In genomic region chr2:130568921-130569320, GRCm38 (mm10) we compare ENCODE assay signal across 31 mouse cellular contexts. TPM values are rescaled to one million over a fixed set of nuclear protein-coding genes. Genes with fewer than 3 reads are reported as not detected.
DNase-seq lines count a peak whose midpoint lies in the region; ATAC-seq and TF ChIP-seq lines count a peak whose summit lies in the region.
"Had no signal": no experiment of that assay in that cellular context is flagged by ENCODE, and none has a peak within 500 bp of the region (broad histone marks: within the 10 kb centered on the region; RNA-seq: fewer than 3 reads in every experiment).

No protein-coding gene starts in this region.

- WGBS in kidney, embryonic 14.5 days = 79% methylated on average over 4 of the region's 4 CpGs
- WGBS in liver, adult 2 months = 36% methylated on average over 4 of the region's 4 CpGs
- WGBS in intestine, embryonic 15.5 days = 76% methylated on average over 4 of the region's 4 CpGs

- no peaks in the 10 kb centered on the region for H3K9me3 ChIP-seq in kidney, embryonic 14.5 days (ENCODE audit: control insufficient read depth, low read length)
- no peaks in the 10 kb centered on the region for H3K9me3 ChIP-seq in intestine, embryonic 15.5 days
- H3K9me3 ChIP-seq: embryonic facial prominence, embryonic 10.5 days; embryonic facial prominence, embryonic 13.5 days; forebrain, embryonic 12.5 days; forebrain, embryonic 15.5 days; heart, embryonic 12.5 days; heart, embryonic 15.5 days; hindbrain, embryonic 10.5 days; hindbrain, embryonic 13.5 days had no signal

- H3K4me1 ChIP-seq in kidney, embryonic 14.5 days (ENCODE audit: control insufficient read depth, insufficient read depth, low read length) = peaks cover 5% of the 10 kb centered on the region
- peaks cover 7% of the 10 kb centered on the region for H3K4me1 ChIP-seq in liver, adult 2 months (ENCODE audit: control insufficient read depth, insufficient read depth, low read length)
- H3K4me1 ChIP-seq in intestine, embryonic 15.5 days (replicated peaks) = peaks cover 9% of the 10 kb centered on the region

- H3K27ac ChIP-seq in kidney, embryonic 14.5 days (ENCODE audit: low read depth, low read length) = no peak overlapping the region
- H3K27ac ChIP-seq in liver, adult 2 months (replicated peaks; ENCODE audit: insufficient read depth, low read depth, low read length) = no peak overlapping the region
- no peak overlapping the region for H3K27ac ChIP-seq in intestine, embryonic 15.5 days
- H3K27ac ChIP-seq: embryonic facial prominence, embryonic 10.5 days; embryonic facial prominence, embryonic 13.5 days; forebrain, embryonic 12.5 days; forebrain, embryonic 15.5 days; heart, embryonic 15.5 days; hindbrain, embryonic 10.5 days; hindbrain, embryonic 13.5 days had no signal

- peaks cover 3% of the 10 kb centered on the region; the same call in 1 of the 2 replicates for H3K79me2 ChIP-seq in liver, adult 2 months (ENCODE audit: control insufficient read depth, insufficient read depth, low read length)

- peaks cover 20% of the 10 kb centered on the region for H3K36me3 ChIP-seq in kidney, embryonic 14.5 days (ENCODE audit: control insufficient read depth, insufficient read depth, low read length)
- no peaks in the 10 kb centered on the region; the same call in 1 of the 2 replicates for H3K36me3 ChIP-seq in liver, adult 2 months (ENCODE audit: control insufficient read depth, insufficient read depth, low read length)
- peaks cover 6% of the 10 kb centered on the region for H3K36me3 ChIP-seq in intestine, embryonic 15.5 days

- H3K4me3 ChIP-seq in kidney, embryonic 14.5 days (ENCODE audit: low read length) = no peak overlapping the region
- no peak overlapping the region for H3K4me3 ChIP-seq in liver, adult 2 months (ENCODE audit: insufficient read depth, low read depth, low read length)
- no peak overlapping the region for H3K4me3 ChIP-seq in intestine, embryonic 15.5 days (replicated peaks)
- H3K4me3 ChIP-seq: embryonic facial prominence, embryonic 10.5 days; embryonic facial prominence, embryonic 13.5 days; erythroblast, embryonic 14.5 days; forebrain, embryonic 12.5 days; forebrain, embryonic 15.5 days; heart, embryonic 12.5 days; heart, embryonic 15.5 days; hindbrain, embryonic 10.5 days; hindbrain, embryonic 13.5 days had no signal

- no peak overlapping the region for H3K4me2 ChIP-seq in kidney, embryonic 14.5 days (replicated peaks; ENCODE audit: low read depth, low read length)
- H3K4me2 ChIP-seq in intestine, embryonic 15.5 days (replicated peaks) = no peak overlapping the region
- H3K4me2 ChIP-seq: embryonic facial prominence, embryonic 13.5 days; forebrain, embryonic 12.5 days; forebrain, embryonic 15.5 days; heart, embryonic 12.5 days; heart, embryonic 15.5 days; hindbrain, embryonic 13.5 days had no signal

- peak; percentile 30 to 45 for DNase-seq in kidney, adult 8-10 months
- DNase-seq in liver, adult 2 months (ENCODE audit: extremely low read depth, low read depth, low spot score) = peak; percentile 36
- DNase-seq in liver = no peak
- peak; percentile 25 to 60 for DNase-seq in kidney, postnatal 25 days
- DNase-seq: adrenal gland, adult 8-10 months; adrenal gland, postnatal 25 days; cerebellum, adult 11-12 months; cerebellum, adult 8-10 months; cerebellum, postnatal 10 days; cerebellum, postnatal 36 days; embryo, embryonic 11 days; gastrocnemius, postnatal 25 days; heart, adult 18-20 months; heart, postnatal 10 days; heart, postnatal 36 days had no signal

- no peak for TF ChIP-seq CTCF in liver, adult 2 months (IDR thresholded peaks at IDR 0.05; ENCODE audit: low read depth, low read length)

- no peak for ATAC-seq in kidney, embryonic 14.5 days (ENCODE audit: low FRiP score, low TSS enrichment)
- no peak for ATAC-seq in intestine, embryonic 15.5 days
- ATAC-seq: CD4-positive, CD25-positive, alpha-beta regulatory T cell, adult 4 months; forebrain, embryonic 15.5 days had no signal

- no peak for TF ChIP-seq POLR2A in liver, adult 2 months (IDR thresholded peaks at IDR 0.05; ENCODE audit: extremely low read depth, insufficient read depth, low read length)

- H3K27me3 ChIP-seq in kidney, embryonic 14.5 days (ENCODE audit: control insufficient read depth, insufficient read depth, low read length) = no peaks in the 10 kb centered on the region
- no peaks in the 10 kb centered on the region for H3K27me3 ChIP-seq in liver, adult 2 months (ENCODE audit: control insufficient read depth, insufficient read depth, low read length)
- H3K27me3 ChIP-seq in intestine, embryonic 15.5 days (replicated peaks) = no peaks in the 10 kb centered on the region
- H3K27me3 ChIP-seq: forebrain, embryonic 15.5 days had no signal

- H3K9ac ChIP-seq in kidney, embryonic 14.5 days (ENCODE audit: low read depth, low read length) = no peak overlapping the region
- no peak overlapping the region for H3K9ac ChIP-seq in liver, adult 2 months (ENCODE audit: low read depth, low read length)
- H3K9ac ChIP-seq in intestine, embryonic 15.5 days = no peak overlapping the region
- H3K9ac ChIP-seq: embryonic facial prominence, embryonic 13.5 days; forebrain, embryonic 12.5 days; forebrain, embryonic 15.5 days; heart, embryonic 12.5 days; heart, embryonic 15.5 days; hindbrain, embryonic 13.5 days had no signal

RNA-seq across cellular contexts. Expression of gene Mrps26, which starts 5.4 kb away (rescaled TPM):
- polyA plus RNA-seq in kidney, embryonic 14.5 days (2014; fragmentation: Nextera tagmentation; extraction: Ambion mirVana) = 99.1 and 111 TPM in 2 replicates
- total RNA-seq in liver, adult 2 months (2014; rRNA removed) = 10.9 and 15.7 TPM in 2 replicates
- 38.1 and 38.4 TPM in 2 replicates for polyA plus RNA-seq in liver, adult 2 months (2012; rRNA removed)
- 84.4 and 94.1 TPM in 2 replicates for polyA plus RNA-seq in intestine, embryonic 15.5 days (2015; fragmentation: Nextera tagmentation; extraction: Ambion mirVana)

RNA-seq across cellular contexts. Expression of gene Oxt, which starts 7.1 kb away (rescaled TPM):
- not detected in 2 replicates for polyA plus RNA-seq in kidney, embryonic 14.5 days (2014; fragmentation: Nextera tagmentation; extraction: Ambion mirVana)
- not detected in 2 replicates for total RNA-seq in liver, adult 2 months (2014; rRNA removed)
- not detected in 2 replicates for polyA plus RNA-seq in liver, adult 2 months (2012; rRNA removed)
- not detected in 2 replicates for polyA plus RNA-seq in intestine, embryonic 15.5 days (2015; fragmentation: Nextera tagmentation; extraction: Ambion mirVana)
- total RNA-seq: adrenal gland, adult 8-10 months; adrenal gland, postnatal 25 days; gastrocnemius, adult 8-10 months; gastrocnemius, postnatal 25 days; heart, adult 18-20 months; heart, postnatal 36 days; MEL had no signal
- polyA plus RNA-seq: C2C12; CD4-positive, CD25-positive, alpha-beta regulatory T cell, adult 4 months; embryonic facial prominence, embryonic 10.5 days; embryonic facial prominence, embryonic 13.5 days; erythroblast, embryonic 14.5 days; forebrain, embryonic 12.5 days; gonadal fat pad, adult 2 months; heart, embryonic 12.5 days; heart, embryonic 15.5 days; hindbrain, embryonic 10.5 days; hindbrain, embryonic 13.5 days had no signal

RNA-seq across cellular contexts. Expression of gene Avp, which starts 13.4 kb away (rescaled TPM):
- polyA plus RNA-seq in kidney, embryonic 14.5 days (2014; fragmentation: Nextera tagmentation; extraction: Ambion mirVana) = not detected in 2 replicates
- total RNA-seq in liver, adult 2 months (2014; rRNA removed) = not detected in 2 replicates
- not detected in 2 replicates for polyA plus RNA-seq in liver, adult 2 months (2012; rRNA removed)
- polyA plus RNA-seq in intestine, embryonic 15.5 days (2015; fragmentation: Nextera tagmentation; extraction: Ambion mirVana) = not detected in 2 replicates
- total RNA-seq: adrenal gland, adult 8-10 months; adrenal gland, postnatal 25 days; gastrocnemius, adult 8-10 months; gastrocnemius, postnatal 25 days; MEL had no signal
- polyA plus RNA-seq: C2C12; CD4-positive, CD25-positive, alpha-beta regulatory T cell, adult 4 months; embryonic facial prominence, embryonic 10.5 days; embryonic facial prominence, embryonic 13.5 days; erythroblast, embryonic 14.5 days; forebrain, embryonic 12.5 days; gonadal fat pad, adult 2 months; heart, embryonic 15.5 days; hindbrain, embryonic 10.5 days; hindbrain, embryonic 13.5 days had no signal
